Mouse (Mus musculus): ENCODE measurements around the gene Kcnj6.

Kcnj6 gene

GRCm38 (mm10) chr16:94932702-94933101 lies 64.8 kb downstream of the Kcnj6 start:
- no peak for DNase-seq (ENCODE audit: low spot score in 2 of 2)

- DNase-seq (ENCODE audit: low spot score in 2 of 2) = no peak
Measured at GRCm38 (mm10) chr16:94931343-94932301, 65.9 kb downstream of the Kcnj6 start.

DNA sequence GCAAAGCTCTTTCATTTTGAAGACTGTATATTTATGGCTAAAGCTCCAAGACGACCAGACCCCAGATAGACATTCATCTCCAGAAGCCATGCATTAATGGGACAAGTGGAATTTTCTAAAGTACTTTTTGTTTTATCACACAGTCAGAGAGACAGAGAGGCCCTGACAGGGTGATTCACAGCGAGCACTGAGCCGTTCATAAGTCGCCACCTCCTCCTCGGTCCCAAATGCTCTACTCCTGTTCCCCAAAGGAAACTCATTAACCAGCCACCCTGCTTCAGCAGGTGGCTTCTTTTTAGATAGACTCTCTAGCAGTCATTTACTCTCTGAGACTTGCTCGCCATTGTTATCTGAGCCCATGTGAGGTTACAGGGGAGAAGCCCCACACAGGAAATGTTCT lies 72.1 kb downstream of the Kcnj6 start:
- DNase-seq (ENCODE audit: low spot score in 2 of 2) = no peak

DNA sequence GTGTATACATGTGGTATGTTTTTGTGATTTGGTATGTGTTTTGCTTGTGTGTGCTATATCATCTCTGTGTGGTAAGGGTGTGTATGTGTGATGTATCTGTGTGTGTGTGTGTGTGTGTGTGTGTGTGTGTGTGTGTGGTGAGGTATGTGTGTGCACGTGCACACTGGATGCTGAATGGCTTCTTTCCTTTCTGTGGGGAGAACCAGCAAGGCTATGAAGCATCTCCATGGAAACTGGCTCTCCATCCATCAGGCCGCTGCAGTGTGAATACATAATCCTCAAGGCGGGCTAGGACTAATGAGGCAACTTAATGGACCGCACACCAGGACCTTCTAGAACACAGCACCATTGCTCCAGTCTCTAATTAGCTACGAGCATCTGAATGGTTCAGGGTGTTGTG lies 78.3 kb downstream of the Kcnj6 start:
- DNase-seq (ENCODE audit: low spot score in 2 of 2) = no peak

- DNase-seq (ENCODE audit: low spot score in 2 of 2) = no peak
Measured at GRCm38 (mm10) chr16:94906026-94906425, 91.5 kb downstream of the Kcnj6 start.

DNA sequence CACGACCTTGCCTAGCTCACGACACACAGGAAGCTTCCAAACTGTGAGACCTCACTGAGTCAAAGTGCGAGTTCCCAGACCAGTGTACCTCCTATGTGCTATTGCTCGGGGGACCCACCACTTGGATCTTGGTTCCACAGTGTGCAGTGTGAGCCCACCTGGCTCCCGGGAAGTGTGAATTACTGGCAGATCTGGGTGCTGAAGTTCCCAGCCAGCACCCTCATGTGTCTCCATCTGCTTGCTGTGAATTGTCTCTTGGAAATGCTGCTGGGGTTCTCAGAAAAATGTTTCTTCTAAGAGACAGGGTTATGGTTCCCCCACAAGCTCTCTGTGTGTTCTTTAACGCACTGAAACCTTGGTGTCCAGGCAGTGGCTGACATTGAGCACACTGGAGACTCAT lies 98.7 kb downstream of the Kcnj6 start:
- DNase-seq (ENCODE audit: low spot score in 2 of 2) = no peak

DNA sequence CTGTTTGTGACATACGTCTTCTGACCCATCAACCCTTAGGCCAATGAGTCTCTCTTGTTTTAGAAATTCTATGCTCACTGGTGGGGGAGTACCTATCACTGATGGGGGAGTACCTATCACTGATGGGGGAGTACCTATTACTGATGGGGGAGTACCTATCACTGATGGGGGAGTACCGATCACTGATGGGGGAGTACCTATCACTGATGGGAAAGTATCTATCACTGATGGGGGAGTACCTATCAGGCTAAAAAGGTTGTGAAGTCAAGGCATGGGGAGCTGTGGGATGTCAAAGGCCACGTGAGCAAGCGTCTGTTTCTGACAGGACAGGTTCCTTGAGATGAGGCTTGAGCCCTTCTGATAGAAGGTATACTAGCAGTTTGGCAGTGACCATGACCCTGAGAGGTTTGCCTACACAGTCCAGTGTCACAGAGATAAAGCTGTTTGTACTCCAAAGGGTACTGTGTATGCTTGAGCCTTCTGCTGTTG lies 105.3 kb downstream of the Kcnj6 start:
- DNase-seq (ENCODE audit: low spot score in 2 of 2) = no peak

- DNase-seq (ENCODE audit: low spot score in 2 of 2) = no peak
Measured at GRCm38 (mm10) chr16:94890581-94890980, 106.9 kb downstream of the Kcnj6 start.

GRCm38 (mm10) chr16:94890056-94890455 lies 107.4 kb downstream of the Kcnj6 start:
- no peak for DNase-seq (ENCODE audit: low spot score in 2 of 2)

GRCm38 (mm10) chr16:94888554-94888953 lies 108.9 kb downstream of the Kcnj6 start:
- DNase-seq (ENCODE audit: low spot score in 2 of 2) = no peak

DNA sequence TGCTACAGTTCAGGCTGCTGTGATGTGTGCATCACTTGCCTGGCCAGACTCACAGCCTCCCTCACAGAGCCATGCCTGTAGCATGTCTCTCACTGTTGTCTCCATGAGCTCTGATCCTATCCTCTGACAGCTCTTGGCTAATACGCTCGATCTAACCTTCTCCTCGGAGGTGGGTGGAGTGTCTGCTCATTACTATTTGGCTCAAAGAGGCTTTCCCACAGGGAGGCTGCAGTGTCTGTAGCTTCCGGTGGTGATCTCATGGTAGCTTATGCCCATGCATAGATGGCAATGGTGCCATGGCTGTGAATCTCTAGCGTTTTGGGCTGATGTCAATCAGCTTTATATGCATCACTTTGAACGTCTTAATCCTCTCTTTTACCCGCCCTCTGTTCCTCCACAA lies 111.1 kb downstream of the Kcnj6 start:
- DNase-seq (ENCODE audit: low spot score in 2 of 2) = no peak

DNA sequence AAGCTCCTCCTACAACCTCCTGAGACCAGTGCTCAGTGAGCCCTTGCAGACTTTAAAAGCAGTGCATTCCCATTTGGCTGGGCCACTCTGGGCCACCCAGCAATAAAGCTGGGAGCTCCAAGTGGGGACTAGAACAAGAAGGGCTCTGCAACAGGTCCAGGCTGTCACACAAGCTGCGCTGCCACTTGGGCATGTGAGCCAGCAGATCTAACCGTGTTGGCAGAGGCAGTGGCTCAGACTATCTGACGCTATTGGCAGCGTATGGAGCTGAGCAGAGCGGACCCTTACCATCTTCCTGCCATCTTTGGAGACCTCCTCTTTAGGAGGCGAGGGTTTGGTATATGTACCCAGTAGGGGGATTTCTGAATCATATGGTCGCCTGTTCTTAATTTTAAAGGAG lies 112.4 kb downstream of the Kcnj6 start:
- DNase-seq (ENCODE audit: low spot score in 2 of 2) = no peak

- DNase-seq (ENCODE audit: low spot score in 2 of 2) = no peak
Measured at GRCm38 (mm10) chr16:94883909-94884308, 113.6 kb downstream of the Kcnj6 start.

DNA sequence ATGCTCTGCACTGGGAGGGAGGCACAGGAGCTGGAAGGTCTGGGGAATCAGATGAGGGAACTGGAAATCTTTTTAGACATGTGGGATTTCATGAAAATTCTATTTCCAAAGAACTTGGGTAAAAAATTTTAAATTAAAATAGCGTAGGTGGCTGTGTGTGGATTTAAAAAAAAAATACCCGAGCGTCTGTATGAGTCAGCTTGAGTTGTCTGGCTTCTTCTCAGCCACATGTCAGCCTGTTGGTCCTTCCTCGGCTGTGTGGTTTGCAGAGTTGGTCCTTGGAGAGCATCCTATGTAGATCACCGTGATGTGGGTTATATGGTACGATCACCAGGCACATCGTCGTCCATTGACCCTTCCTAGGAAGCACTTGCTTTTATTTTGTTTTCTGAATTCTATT lies 114.3 kb downstream of the Kcnj6 start:
- no peak for DNase-seq (ENCODE audit: low spot score in 2 of 2)

- no peak for DNase-seq (ENCODE audit: low spot score in 2 of 2)
Measured at GRCm38 (mm10) chr16:94882111-94882510, 115.4 kb downstream of the Kcnj6 start.

GRCm38 (mm10) chr16:94872614-94873272 lies 124.8 kb downstream of the Kcnj6 start:
- no peak for DNase-seq (ENCODE audit: low spot score in 2 of 2)

DNA sequence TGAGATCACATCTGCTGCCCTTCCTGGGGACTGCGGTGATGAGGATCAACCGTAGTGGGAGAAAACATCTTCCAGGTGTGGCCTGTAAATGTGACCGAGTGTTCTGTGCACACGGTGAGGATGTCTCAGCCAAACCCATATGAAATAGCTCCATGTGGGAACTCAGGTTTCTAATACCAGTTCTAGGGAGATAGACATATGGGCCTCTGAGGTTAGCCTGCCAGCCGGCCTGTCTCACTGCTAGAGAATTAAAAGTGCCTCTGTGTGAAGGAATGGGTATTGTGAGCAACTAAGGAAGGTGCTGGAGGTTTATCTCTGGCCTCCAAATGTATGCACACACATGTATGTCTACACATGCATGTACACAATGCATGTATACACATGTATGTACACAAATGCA lies 129.1 kb downstream of the Kcnj6 start:
- DNase-seq (ENCODE audit: low spot score in 2 of 2) = no peak

DNA sequence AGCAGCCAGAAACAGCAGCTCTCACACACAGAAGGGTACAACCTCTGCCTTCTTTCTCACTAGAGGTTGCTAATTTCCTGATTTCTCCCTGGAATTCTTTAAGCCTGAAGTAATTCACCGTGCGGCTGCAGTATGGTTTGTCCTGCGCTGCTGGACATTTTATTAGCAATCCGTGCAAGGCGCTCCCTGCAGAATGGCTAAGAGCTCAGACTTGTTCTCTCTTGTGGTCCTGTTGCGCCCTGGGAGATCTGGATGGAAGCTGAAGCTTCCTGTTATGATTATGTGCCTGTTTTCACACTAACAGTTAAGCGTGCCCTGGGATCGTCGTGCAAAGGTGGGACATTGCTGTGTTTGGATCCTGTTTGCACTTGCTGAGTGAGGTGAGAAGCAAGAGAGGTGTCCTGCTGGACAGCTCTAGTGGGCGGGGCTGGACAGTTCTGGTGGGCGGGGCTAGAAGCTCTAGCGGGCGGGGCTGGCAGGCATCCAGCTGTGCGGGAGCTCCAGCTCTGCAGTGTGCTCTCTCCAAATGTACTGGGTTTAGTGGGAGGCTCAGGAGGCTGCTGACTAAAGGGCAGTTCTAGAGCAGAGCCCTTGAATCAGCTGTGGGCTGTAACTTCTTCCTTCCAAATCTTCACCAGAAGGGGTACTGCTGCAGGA lies 131.1 kb downstream of the Kcnj6 start:
- DNase-seq (ENCODE audit: low spot score in 2 of 2) = no peak

DNA sequence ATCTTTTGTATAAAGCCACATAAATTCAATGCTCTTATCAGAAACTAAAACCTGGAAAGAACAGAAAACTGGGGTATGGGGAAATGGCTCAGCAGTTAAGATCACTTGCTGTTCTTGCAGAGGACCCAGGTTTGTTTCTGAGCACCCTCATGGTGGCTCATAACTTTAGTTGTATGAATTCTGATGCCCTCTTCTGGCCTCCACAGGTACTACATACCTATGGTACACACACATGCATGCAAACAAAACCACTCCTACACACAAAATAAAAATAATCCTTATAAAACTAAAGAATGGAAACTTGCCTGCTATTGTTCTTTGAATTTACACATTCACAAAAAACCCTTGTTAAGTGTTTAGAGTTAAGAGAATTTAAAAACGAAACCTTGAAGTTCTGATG lies 131.7 kb downstream of the Kcnj6 start:
- no peak for DNase-seq (ENCODE audit: low spot score in 2 of 2)

DNA sequence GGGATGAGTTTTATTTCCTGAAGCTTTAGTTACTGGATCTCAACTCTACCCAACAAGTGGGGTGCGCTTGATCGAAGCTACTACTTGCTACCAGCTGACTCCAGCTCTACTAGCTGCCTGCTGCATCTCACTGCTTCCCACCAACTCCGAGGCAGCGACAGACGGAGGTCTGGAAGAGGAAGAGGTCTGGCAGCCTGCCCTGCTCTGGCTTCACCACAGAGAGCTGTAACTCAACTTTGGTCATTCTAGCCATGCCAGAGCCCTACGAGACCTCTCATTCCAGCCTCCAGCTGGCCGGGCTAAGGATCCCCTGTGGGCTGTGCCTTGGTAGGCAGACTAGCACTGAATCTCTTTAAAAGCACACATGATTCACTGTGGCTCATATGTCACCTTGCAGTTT lies 132.4 kb downstream of the Kcnj6 start:
- DNase-seq (ENCODE audit: low spot score in 2 of 2) = no peak

DNA sequence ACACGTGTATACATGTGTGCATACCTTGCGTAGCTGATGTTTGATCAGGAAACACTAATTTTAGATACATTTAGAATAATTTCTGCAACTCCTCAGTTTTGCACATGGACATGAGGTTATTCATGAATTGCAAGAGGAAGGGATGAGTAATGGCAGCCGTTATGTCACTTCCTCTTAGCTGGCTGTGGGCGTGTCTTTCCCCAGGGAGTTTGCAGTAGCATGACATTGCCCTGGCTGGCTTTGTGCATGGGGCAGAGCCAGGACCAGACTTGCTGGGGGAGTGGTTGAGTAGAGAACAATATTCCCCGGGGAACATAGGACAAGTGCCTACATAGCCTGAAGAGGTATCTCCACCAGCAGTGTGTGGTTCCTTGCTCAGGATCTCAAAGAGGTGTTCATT lies 134.0 kb downstream of the Kcnj6 start:
- DNase-seq (ENCODE audit: low spot score in 2 of 2) = no peak

- no peak for DNase-seq (ENCODE audit: low spot score in 2 of 2)
Measured at GRCm38 (mm10) chr16:94855990-94856389, 141.5 kb downstream of the Kcnj6 start.

Data from urinary bladder, postnatal 36 days (tissue).